Mouse (Mus musculus): ENCODE measurements around the gene Hist1h2bl.

The Hist1h2bl gene

DNA sequence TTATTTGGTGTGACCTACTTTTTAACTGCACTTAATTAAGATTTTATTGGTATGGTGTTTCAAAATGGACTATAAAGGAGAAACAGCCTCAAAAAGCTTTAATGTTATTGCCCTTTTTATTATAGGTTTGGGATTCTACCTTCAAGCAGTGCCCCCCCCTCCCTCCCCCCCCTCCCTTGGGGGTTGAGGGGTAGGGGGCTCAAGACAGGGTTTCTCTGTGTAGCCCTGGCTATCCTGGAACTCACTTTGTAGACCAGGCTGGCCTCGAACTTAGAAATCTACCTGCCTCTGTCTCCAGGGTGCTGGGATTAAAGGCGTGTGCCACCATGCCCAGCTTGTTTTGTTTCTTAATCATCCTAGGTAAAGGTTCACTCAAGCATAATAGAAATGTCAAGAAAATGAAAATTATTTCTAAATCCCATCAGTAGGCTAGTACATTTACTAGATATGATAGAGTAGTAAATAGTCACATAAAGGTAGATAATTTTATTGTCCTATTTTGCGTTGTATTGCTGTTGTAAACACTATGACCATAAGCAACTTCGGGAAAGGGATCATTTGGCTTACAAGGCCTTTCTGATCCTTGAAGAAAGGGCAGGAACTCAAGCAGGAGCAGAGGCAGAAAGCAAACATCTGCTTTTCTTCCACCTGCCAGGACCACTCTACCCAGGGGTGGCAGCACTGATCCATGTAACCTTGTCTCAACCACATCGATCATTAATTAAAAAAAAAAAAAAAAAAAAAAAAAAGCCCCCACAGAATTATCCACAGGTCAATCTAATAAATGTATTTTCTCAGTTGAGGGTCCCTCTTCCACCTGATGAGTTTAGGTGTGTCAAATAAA is 7.3 kb upstream of the Hist1h2bl start:
- in situ Hi-C loops (cut with MseI, MboI): loop anchor here in 1 of 2 experiments (25.0 kb wide), 1 partner anchor 314 kb away; the partner anchor contains the start of genes Hist1h2ag, Hist1h2ah, Hist1h2bj and Hist1h2bk

DNA sequence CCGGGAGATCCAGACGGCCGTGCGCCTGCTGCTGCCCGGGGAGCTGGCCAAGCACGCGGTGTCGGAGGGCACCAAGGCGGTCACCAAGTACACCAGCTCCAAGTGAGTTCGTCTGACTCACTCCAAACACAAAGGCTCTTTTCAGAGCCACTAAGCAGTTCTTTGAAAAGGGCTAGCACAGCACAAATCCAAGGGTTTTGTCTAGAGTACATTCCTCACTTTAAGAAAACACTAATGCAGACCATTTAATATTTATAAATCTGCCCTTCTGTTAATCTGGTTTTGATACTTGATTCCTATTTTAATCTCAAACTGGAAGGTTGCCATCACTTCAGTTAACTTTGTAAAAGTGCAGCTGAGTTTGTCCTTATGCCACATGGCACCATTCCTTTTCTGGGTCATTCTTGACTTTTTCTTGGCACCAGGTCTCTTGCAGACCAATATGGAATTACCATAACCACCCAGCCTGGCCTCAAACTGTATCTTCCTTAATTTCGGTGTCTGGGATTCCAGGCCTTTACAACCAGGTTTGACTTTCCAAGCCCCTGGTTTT is 6.5 kb upstream of the Hist1h2bl start:
- in situ Hi-C loops (cut with MseI, MboI): loop anchor here in 1 of 2 experiments (25.0 kb wide), 1 partner anchor 315 kb away; the partner anchor contains the start of genes Hist1h2ag, Hist1h2ah, Hist1h2bj and Hist1h2bk

DNA sequence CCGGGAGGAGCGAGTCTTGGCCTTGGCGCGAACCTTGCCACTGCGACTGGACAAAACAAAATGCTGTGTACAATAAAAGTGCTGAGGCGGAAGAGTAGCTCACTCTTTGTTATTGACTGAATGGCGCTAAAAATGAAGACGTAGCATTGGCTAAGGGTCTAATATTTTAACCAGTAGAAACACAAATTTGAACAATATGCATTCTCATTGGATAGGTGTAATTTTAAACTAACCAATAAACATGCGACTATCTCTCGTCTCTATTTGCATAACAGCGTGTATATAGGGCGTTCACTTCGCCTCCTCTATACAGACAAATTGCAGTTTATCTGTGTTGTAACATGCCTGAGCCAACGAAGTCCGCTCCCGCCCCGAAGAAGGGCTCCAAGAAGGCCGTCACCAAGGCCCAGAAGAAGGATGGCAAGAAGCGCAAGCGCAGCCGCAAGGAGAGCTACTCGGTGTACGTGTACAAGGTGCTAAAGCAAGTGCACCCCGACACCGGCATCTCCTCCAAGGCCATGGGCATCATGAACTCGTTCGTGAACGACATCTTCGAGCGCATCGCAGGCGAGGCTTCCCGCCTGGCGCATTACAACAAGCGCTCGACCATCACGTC is 5.9 kb upstream of the Hist1h2bl start, which contains the start of gene Hist1h2bm:
Gene Hist1h2bm (plus strand): TSS at position 288 of the 616 bp plus-strand sequence.
- in situ Hi-C loops (cut with MseI, MboI): loop anchor here in 1 of 2 experiments (25.0 kb wide), 1 partner anchor 315 kb away; the partner anchor contains the start of genes Hist1h2ag, Hist1h2ah, Hist1h2bj and Hist1h2bk

DNA sequence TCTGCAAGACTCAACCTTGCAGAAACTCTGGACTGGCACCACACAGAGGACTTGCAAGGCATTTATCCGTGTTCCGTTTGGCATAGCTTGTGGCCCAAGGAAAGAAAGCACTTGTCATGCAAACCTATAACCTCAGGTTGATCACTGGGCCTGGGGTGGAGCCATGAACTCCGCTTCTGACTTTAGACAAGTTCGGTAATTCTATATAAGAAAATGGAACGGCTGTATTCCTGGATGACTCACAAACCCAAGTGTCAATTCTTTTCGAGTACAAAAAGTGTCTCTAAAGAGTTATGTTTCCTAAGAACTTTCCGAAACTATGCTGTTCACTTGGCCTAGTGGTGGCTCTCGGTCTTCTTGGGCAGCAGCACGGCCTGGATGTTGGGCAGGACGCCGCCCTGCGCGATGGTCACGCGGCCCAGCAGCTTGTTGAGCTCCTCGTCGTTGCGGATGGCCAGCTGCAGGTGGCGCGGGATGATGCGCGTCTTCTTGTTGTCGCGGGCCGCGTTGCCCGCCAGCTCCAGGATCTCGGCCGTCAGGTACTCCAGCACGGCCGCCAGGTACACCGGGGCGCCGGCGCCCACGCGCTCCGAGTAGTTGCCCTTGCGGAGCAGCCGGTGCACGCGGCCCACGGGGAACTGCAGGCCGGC is 5.3 kb upstream of the Hist1h2bl start:
- in situ Hi-C loops (cut with MseI, MboI): loop anchor here in 1 of 2 experiments (25.0 kb wide), 1 partner anchor 316 kb away; the partner anchor contains the start of genes Hist1h2ag, Hist1h2ah, Hist1h2bj and Hist1h2bk

DNA sequence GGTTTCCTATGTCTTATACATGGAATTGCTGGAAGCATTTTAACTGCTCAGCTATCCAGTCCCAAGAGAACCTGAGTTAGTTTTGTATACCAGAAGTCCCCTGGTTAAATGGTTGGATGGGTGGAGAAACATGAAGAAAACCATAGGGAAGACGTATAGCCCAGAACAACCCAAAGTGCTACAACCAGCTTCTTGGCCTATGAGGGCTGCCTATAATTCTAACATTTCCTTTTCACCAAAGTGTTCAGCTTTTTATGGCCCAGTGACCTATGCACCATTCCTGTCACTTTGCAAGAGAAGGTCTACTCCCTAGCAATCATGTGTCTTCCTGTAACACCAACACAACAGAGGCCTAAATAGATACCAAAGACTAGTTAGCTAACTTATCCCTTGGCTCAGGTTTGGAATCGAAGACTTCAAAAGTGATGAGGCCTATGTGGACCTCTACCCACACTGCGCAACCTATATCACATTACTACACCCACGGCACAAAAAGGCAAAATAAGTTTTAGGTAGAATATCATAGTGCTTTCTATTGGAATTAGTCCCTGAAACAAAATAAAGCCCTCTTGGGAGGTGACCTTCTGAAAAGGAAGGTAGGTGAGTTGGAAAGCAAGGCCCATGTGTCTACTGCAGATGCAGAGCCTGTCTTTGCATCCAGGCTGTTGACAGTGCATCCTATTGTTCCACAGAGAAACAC is 2.6 kb upstream of the Hist1h2bl start:
- in situ Hi-C loops (cut with MseI, MboI): loop anchor here in 1 of 2 experiments (25.0 kb wide), 1 partner anchor 319 kb away; the partner anchor contains the start of genes Hist1h2ag, Hist1h2ah, Hist1h2bj and Hist1h2bk

DNA sequence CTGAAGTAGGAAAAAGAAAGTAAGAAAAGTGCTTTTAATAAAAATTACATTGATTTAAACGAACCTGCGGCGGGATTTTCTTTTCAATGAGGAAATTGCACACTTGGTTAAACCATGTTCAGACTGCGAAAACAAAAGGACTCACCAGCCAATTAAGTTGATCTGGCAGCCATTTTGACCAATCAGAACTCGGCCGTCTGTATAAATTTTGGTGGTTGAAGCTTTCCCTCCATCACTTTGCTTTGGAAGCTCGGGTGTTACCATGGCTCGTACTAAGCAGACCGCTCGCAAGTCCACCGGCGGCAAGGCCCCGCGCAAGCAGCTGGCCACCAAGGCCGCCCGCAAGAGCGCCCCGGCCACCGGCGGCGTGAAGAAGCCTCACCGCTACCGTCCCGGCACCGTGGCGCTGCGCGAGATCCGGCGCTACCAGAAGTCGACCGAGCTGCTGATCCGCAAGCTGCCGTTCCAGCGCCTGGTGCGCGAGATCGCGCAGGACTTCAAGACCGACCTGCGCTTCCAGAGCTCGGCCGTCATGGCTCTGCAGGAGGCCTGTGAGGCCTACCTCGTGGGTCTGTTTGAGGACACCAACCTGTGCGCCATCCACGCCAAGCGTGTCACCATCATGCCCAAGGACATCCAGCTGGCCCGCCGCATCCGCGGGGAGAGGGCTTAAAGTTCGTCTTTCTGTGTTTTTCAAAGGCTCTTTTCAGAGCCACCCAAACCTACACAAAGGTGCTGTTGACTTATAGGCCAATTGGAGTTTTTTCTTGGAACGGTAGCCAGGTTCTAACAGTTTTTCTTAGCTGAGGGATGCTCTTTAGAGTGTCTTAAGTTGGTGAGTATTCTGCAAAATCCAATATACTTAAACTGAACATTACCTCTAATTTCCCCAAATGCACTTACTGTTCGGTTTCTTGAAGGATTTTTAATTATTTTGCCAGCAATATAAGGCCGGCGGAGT is 1.7 kb upstream of the Hist1h2bl start, which contains the start of gene Hist1h3h:
Gene Hist1h3h (plus strand): TSS at position 263 of the 961 bp plus-strand sequence.
- in situ Hi-C loops (cut with MseI, MboI): loop anchor here in 1 of 2 experiments (25.0 kb wide), 1 partner anchor 320 kb away; the partner anchor contains the start of genes Hist1h2ag, Hist1h2ah, Hist1h2bj and Hist1h2bk

DNA sequence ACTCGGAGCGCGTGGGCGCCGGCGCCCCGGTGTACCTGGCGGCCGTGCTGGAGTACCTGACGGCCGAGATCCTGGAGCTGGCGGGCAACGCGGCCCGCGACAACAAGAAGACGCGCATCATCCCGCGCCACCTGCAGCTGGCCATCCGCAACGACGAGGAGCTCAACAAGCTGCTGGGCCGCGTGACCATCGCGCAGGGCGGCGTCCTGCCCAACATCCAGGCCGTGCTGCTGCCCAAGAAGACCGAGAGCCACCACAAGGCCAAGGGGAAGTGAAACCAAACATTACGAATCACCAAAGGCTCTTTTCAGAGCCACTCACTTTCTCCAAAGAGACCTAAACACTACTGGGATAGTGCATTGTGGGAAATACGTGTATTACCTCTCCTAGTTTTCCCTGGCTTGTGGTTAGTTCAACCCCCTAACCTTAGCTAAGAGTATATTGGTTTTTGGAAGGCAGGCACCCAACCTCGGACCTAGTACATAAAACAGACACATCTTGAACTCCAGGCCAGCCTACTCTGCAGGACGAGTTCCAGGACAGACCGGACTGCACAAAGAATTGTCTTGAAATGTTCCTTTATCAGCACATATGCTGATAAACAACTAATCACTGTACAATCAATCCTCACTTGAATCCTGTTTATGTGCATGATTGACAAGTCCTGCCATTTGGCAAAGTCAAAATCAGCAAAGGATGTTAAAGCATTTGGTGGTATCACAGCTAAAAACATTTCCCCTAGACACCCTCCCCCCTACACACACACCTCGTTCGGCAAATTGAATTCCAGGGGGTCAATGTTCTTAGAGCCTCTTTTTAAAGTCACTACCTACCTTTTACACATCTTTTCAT is 823 bp upstream of the Hist1h2bl start:
- in situ Hi-C loops (cut with MseI, MboI): loop anchor here in 1 of 2 experiments (25.0 kb wide), 1 partner anchor 321 kb away; the partner anchor contains the start of genes Hist1h2ag, Hist1h2ah, Hist1h2bj and Hist1h2bk

DNA sequence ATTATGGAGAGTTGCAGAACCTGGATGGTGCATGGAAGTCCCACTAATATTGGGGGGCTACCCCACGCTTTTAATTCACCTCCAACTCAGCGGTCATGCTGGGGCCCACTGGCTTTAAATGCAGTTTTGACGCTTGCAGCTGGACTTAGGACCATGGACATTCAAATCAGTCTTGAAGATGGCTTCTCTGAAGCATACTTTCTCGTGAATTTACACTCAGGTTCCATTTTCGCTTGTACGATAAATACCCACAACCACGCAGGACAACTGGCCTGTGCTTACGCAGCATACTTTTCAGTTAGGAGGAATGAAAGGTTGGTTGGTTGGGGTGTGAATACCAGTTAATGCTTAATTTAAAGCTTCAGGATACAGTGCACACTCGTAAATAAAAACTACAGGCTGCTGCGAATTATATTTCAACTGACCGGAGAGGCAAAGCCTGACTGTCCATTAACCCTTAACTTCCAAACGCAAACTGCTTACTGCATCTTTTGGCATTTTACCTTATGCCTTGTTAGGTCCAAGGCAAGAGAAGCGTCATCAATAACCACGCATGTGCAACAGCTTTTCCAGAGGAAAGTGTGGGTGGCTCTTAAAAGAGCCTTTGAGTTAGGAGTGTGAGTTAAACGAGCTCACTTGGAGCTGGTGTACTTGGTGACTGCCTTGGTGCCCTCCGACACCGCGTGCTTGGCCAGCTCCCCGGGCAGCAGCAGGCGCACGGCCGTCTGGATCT is 646 bp downstream of the Hist1h2bl start:
- in situ Hi-C loops (cut with MseI, MboI): loop anchor here in 1 of 2 experiments (25.0 kb wide), 1 partner anchor 322 kb away; the partner anchor contains the start of genes Hist1h2ag, Hist1h2ah, Hist1h2bj and Hist1h2bk

DNA sequence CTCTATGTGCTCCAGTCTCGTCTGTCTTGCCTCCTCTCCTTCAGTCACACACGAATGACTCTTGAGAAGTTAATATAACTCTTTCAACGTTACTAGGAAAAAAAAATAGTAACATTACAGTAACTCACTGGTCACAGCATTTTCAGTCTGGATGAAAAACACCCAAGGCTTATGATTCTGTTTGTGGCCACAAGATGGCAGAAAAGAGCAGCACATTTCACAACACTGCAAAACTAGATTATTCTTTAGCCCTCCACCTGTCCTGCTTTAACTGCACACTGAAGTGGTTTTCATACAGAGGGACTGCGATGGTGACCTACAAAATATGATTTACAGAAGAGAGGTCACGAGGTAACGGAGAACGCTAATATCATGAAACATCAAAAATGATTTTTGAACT is 1.2 kb downstream of the Hist1h2bl start:
- in situ Hi-C loops (cut with MseI, MboI): loop anchor here in 1 of 2 experiments (25.0 kb wide), 1 partner anchor 323 kb away; the partner anchor contains the start of genes Hist1h2ag, Hist1h2ah, Hist1h2bj and Hist1h2bk

DNA sequence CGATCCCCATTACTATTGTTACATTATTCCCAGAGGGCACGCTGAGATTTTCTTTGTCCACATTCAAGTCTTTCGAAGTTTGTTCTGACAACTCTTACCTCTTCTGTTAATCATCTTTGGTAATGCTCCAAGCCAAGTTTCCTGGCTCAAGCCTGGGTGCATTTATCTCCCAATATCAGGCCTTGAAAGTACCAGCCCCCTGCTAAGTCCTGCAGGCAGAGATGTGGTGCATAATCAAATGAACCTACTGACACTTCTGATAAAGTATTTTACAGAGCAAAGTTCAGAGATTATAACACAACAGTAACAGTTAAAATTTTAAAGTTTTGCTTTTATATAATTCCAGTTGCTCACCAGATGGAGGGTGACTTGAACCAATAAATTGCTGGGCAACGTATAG is 4.2 kb downstream of the Hist1h2bl start:
- in situ Hi-C loops (cut with MseI, MboI): loop anchor here in 1 of 2 experiments (25.0 kb wide), 1 partner anchor 326 kb away; the partner anchor contains the start of genes Hist1h2ag, Hist1h2ah, Hist1h2bj and Hist1h2bk

DNA sequence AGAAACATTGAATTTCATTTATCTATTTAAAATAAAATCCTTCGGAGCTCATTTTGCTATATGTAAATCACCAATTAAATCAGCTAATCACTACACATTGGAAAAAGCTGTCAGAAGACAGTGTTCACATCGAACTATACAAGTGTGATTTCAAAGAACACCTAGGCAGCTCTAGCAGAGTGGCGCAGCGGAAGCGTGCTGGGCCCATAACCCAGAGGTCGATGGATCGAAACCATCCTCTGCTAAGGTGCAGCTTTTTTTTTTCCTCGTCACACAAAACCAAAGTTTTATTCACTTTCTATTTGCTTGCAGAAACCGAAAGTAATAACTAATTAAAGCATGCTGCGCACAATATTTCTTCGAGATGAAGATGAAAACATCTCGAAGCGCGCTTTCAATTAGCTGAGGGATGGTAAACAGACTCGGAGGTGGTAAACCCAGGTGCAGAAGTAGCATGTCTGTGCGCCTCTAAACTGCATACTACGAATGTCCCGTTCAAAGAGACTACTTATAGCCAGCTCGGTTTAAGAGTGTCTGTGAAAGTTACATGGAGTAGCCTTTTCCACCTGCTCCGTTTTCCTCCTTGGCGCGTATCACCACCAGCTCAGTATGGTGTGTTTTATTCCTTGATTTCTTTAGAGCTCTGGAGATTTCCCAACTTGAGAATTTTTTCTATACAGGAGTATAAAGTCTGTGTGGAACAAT is 5.0 kb downstream of the Hist1h2bl start:
- in situ Hi-C loops (cut with MseI, MboI): loop anchor here in 1 of 2 experiments (25.0 kb wide), 1 partner anchor 326 kb away; the partner anchor contains the start of genes Hist1h2ag, Hist1h2ah, Hist1h2bj and Hist1h2bk

DNA sequence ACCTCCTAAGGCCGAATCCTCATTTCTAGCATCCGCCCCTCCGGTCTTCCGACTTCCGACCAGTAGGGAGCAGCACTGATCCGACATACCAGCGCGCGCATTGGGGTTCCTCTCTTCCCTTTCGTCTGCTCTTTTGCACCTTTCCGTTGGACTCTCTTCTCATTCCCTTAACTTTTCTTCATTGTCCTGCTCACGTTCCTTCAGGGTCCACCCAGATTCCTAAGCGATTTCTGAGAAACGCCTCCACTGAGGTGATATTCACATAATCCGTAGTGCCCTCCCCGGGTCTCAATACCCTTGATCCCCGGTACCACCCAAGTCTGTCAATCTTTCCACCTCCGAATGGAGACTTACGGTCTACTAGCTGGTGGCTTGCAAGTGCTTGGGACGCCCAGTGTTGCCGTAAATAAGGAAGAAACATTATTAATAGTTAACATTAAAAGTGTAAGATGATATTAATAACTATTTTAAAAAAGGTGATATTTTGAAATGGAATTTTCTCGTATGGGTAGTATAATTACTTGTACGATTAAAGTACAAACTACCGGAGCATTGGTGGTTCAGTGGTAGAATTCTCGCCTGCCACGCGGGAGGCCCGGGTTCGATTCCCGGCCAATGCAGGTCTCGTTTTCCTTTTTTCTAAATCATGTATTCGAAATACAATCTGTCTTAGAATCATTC is 5.8 kb downstream of the Hist1h2bl start:
- in situ Hi-C loops (cut with MseI, MboI): loop anchor here in 1 of 2 experiments (25.0 kb wide), 1 partner anchor 327 kb away; the partner anchor contains the start of genes Hist1h2ag, Hist1h2ah, Hist1h2bj and Hist1h2bk

DNA sequence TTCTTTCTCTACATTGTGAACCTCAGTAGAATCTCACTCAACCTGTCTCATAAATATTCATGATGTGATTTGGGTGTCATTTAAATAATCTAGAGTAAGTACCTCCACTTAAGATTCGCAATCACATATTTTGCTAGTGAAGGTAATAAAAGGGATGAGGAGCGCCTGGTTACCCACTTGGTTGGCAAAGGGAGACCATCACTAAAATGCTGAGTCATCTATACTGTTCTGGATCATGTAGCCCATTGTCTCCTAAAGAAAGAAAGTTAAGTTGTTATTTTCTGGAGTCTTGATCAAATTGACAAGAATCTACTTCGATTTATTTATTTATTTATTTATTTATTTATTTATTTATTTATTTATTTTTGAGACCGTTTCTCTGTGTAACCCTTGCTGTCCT is 9.3 kb downstream of the Hist1h2bl start:
- in situ Hi-C loops (cut with MseI, MboI): loop anchor here in 1 of 2 experiments (25.0 kb wide), 1 partner anchor 331 kb away; the partner anchor contains the start of genes Hist1h2ag, Hist1h2ah, Hist1h2bj and Hist1h2bk

DNA sequence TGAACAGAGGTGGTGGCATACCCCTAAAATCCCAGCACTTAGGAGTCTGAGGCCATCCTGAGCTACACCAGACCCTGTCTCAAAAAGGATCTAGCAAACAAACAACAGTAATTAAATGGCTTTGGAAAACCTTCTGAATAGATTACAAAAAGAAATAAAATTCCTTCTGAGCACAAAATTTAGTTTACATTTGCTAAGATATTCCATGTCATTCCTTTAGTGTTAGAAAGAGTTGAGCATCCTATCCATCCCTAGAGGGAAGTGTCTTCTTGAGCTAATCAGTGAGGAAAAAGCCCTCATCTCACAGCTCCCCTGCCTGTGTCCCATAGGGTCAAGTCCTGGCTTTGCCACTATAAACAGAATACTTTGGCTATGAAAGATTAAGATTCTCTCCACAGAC is 18.1 kb downstream of the Hist1h2bl start, which contains the start of gene Olfr1359:
Gene Olfr1359 (plus strand): TSS at position 301 of the 400 bp plus-strand sequence.
- in situ Hi-C loops (cut with MseI, MboI): no loop called here

DNA sequence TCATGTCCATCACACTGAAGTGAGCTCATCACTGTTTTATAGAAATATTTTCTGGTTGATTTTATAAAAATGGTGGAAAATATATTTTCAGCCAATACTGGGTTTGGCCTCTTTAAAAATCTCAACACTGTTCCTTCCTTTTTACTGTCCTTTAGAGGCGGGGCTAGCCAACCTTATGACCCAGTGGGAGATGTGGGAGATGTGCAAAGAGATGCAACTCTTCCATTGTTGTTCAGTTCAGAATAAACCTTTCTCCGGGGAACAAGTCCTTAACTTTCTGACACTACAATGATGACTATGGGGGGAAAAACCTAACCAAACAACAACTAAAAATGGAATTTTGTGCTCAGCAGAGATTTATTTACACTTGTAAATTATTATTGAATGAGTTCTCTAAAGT is 38.6 kb downstream of the Hist1h2bl start, which contains the start of gene Olfr1360:
Gene Olfr1360 (minus strand): TSS at position 101 of the 400 bp plus-strand sequence.
- in situ Hi-C loops (cut with MseI, MboI): no loop called here

Data from mouse trophoblast stem cell (cell line).